Mouse (Mus musculus): ENCODE data around the gene Klk1. TPM values are rescaled to one million over a fixed set of nuclear protein-coding genes. Genes with fewer than 3 reads are reported as not detected.

Gene Klk1
- 0.37 and 1.4 TPM in 2 replicates for polyA plus RNA-seq (2015; fragmentation: Nextera tagmentation; extraction: Ambion mirVana)

DNA sequence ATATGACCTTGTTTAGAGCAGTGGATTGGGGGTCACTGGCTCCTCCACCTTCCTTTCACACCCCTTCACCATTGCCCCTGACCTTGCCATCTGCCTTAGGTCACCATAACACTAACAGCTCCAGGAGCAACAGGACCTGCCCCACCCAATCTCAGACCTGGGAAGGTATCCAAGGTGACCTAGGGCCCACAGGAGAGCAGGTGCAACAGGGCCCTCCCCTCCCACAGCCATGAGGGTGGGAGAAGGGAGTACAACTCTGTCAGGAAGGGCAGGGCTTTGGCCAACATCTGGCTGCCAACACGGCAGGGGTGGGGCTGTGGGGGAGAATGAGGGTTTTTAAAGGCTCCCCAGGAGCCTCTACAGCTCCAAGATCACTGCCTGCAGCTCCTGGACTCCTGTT, at the start of gene Klk1:
Gene Klk1, plus strand, starts transcription at position 285 of the 400 bp plus-strand sequence.

DNA sequence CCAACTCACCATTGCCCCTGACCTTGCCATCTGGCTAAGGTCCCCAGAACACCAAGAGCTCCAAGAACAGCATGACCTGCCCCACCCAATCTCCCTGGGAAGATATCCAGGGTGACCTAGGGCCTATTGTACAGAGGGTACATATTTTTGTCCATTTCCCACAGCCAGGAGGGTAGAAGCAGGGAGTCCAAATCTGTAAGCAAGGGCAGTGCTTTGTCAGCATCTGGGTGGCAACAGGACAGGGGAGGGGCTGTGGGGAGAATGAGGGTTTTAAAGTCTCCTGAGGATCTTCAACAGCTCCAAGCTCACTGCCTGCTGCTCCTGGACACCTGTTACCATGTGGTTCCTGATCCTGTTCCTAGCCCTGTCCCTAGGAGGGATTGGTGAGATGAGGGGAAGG, 37.2 kb upstream of the Klk1 start, which contains the start of gene Klk1b24:
Gene Klk1b24, plus strand, starts transcription at position 301 of the 400 bp plus-strand sequence.

GRCm38 (mm10) chr7:44197891-44198290, 27.3 kb upstream of the Klk1 start, which contains the start of gene Klk1b3:
Klk1b3 (plus strand) TSS chr7:44198191.

DNA sequence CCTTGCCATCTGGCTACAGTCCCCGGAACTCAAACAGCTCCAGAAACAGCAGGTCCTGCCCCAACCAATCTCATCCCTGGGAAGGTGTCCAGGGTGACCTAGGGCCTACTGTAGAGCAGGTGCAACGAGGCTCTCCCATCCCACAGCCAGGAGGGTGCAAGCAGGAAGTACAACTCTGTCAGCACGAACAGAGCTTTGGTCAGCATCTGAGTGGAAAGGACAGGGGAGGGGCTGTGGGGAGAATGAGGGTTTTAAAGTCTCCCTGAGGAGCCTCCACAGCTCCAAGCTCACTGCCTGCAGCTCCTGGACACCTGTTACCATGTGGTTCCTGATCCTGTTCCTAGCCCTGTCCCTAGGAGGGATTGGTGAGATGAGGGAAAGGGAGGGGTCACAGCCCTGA, 18.0 kb upstream of the Klk1 start, which contains the start of gene Klk1b4:
Gene Klk1b4, plus strand, starts transcription at position 301 of the 400 bp plus-strand sequence.

DNA sequence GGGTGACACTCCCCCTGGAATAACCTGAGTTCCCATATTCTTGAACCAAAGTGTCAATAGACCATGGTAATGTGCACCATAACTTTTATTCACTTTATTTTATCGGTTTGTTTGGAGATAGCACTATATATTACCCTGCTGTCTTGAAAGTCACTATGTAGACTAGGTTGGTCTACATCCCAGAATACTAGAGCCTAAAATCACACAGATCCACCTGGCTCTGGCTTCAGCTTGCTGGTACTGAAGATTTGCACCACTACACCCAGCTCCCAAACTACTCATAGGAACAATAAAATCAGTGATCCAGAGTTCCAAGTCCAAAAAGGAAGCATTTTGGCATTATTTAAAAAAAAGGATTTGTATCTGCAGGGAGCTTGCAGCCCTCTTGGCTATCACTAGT, 9.5 kb upstream of the Klk1 start, which contains the start of gene Klk1b5:
Gene Klk1b5, plus strand, starts transcription at position 301 of the 400 bp plus-strand sequence.

GRCm38 (mm10) chr7:44235909-44236308, 10.7 kb downstream of the Klk1 start, which contains the start of gene Gm36864:
Gm36864 (plus strand) TSS chr7:44236177.

GRCm38 (mm10) chr7:44246055-44246983, 21.2 kb downstream of the Klk1 start, which contains the start of the genes 1700028J19Rik and 2410002F23Rik:
1700028J19Rik (minus strand) TSS chr7:44246695.
2410002F23Rik (plus strand) TSS chr7:44246722.

GRCm38 (mm10) chr7:44257278-44257677, 32.1 kb downstream of the Klk1 start, which contains the start of gene Acp4:
Acp4 (minus strand) TSS chr7:44257378.

DNA sequence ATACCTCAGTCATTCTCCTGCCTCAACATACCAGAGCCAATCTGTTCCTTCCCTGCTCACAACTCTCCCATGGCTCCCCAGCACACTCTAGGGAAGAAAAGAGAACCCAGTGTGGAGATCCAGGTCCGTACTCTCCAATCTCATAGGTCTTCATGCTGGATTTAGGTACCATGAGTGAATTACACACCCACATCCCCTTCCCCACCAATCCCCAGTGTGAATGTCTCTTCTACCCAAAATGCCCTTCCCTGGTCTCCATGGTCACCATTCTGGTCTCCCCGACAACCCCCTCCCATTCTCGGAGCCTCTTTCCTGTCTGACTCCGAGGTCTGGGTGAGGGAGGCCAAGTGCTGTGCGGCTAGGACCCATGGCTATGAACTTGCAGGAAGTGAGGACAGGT, 36.0 kb downstream of the Klk1 start, which contains the start of gene Gm15517:
Gene Gm15517, plus strand, starts transcription at position 301 of the 400 bp plus-strand sequence.

Other genes starting within 250 kb of the Klk1 start
- gene Klk1b9, start 249.3 kb upstream of the Klk1 start, polyA plus RNA-seq (2015; fragmentation: Nextera tagmentation; extraction: Ambion mirVana): not detected in 2 replicates
- not detected in 2 replicates for gene Klk1b11, start 229.5 kb upstream of the Klk1 start, polyA plus RNA-seq (2015; fragmentation: Nextera tagmentation; extraction: Ambion mirVana)
- not detected in 2 replicates for gene Klk1b26, start 213.2 kb upstream of the Klk1 start, polyA plus RNA-seq (2015; fragmentation: Nextera tagmentation; extraction: Ambion mirVana)
- not detected in 2 replicates for gene Klk1b27, start 173.1 kb upstream of the Klk1 start, polyA plus RNA-seq (2015; fragmentation: Nextera tagmentation; extraction: Ambion mirVana)
- gene Klk1b21, start 123.0 kb upstream of the Klk1 start, polyA plus RNA-seq (2015; fragmentation: Nextera tagmentation; extraction: Ambion mirVana): not detected in 2 replicates
- gene Klk1b22, start 112.7 kb upstream of the Klk1 start, polyA plus RNA-seq (2015; fragmentation: Nextera tagmentation; extraction: Ambion mirVana): not detected in 2 replicates
- gene Klk1b16, start 88.6 kb upstream of the Klk1 start, polyA plus RNA-seq (2015; fragmentation: Nextera tagmentation; extraction: Ambion mirVana): not detected in 2 replicates
- not detected in 2 replicates for gene Klk1b24, start 37.1 kb upstream of the Klk1 start, polyA plus RNA-seq (2015; fragmentation: Nextera tagmentation; extraction: Ambion mirVana)
- gene Klk1b3, start 27.2 kb upstream of the Klk1 start, polyA plus RNA-seq (2015; fragmentation: Nextera tagmentation; extraction: Ambion mirVana): not detected in 2 replicates
- not detected in 2 replicates for gene Klk1b4, start 17.9 kb upstream of the Klk1 start, polyA plus RNA-seq (2015; fragmentation: Nextera tagmentation; extraction: Ambion mirVana)
- not detected in 2 replicates for gene Klk1b5, start 9.4 kb upstream of the Klk1 start, polyA plus RNA-seq (2015; fragmentation: Nextera tagmentation; extraction: Ambion mirVana)
- gene Gm36864, start 10.8 kb downstream of the Klk1 start, polyA plus RNA-seq (2015; fragmentation: Nextera tagmentation; extraction: Ambion mirVana): 0.17 TPM in 1 of 2 replicates, not detected in the other
- 0.58 and 2.0 TPM in 2 replicates for gene 1700028J19Rik, start 21.3 kb downstream of the Klk1 start, polyA plus RNA-seq (2015; fragmentation: Nextera tagmentation; extraction: Ambion mirVana)
- 76.2 and 139 TPM in 2 replicates for gene 2410002F23Rik, start 21.4 kb downstream of the Klk1 start, polyA plus RNA-seq (2015; fragmentation: Nextera tagmentation; extraction: Ambion mirVana)
- not detected in 2 replicates for gene Acp4, start 32.0 kb downstream of the Klk1 start, polyA plus RNA-seq (2015; fragmentation: Nextera tagmentation; extraction: Ambion mirVana)
- not detected in 2 replicates for gene Gm15517, start 36.1 kb downstream of the Klk1 start, polyA plus RNA-seq (2015; fragmentation: Nextera tagmentation; extraction: Ambion mirVana)
- 9.6 and 11.3 TPM in 2 replicates for gene Clec11a, start 81.5 kb downstream of the Klk1 start, polyA plus RNA-seq (2015; fragmentation: Nextera tagmentation; extraction: Ambion mirVana)
- gene Shank1, start 84.9 kb downstream of the Klk1 start, polyA plus RNA-seq (2015; fragmentation: Nextera tagmentation; extraction: Ambion mirVana): 2.0 and 2.9 TPM in 2 replicates
- 3.1 and 3.6 TPM in 2 replicates for gene Syt3, start 158.7 kb downstream of the Klk1 start, polyA plus RNA-seq (2015; fragmentation: Nextera tagmentation; extraction: Ambion mirVana)
- 1.2 and 2.0 TPM in 2 replicates for gene 1700008O03Rik, start 160.5 kb downstream of the Klk1 start, polyA plus RNA-seq (2015; fragmentation: Nextera tagmentation; extraction: Ambion mirVana)
- 1.3 and 3.1 TPM in 2 replicates for gene Lrrc4b, start 203.7 kb downstream of the Klk1 start, polyA plus RNA-seq (2015; fragmentation: Nextera tagmentation; extraction: Ambion mirVana)
- gene Aspdh, start 240.0 kb downstream of the Klk1 start, polyA plus RNA-seq (2015; fragmentation: Nextera tagmentation; extraction: Ambion mirVana): 1.4 and 2.2 TPM in 2 replicates
- gene Josd2, start 242.6 kb downstream of the Klk1 start, polyA plus RNA-seq (2015; fragmentation: Nextera tagmentation; extraction: Ambion mirVana): 53.4 and 55.2 TPM in 2 replicates

Measured in adrenal gland, postnatal 0 days (tissue).